Mouse (Mus musculus) spleen, adult 2 months (tissue): ENCODE results near the gene Hoxc5. TPM values are rescaled to one million over a fixed set of nuclear protein-coding genes. Genes with fewer than 3 reads are reported as not detected.

Source experiments
- DNase-seq, 2 experiments: peaks; one replicate each; pipeline versions ENCODE4 v3.0.0 to v3.0.0-alpha.2; 2012 to 2021; ENCODE audit warnings: low spot score in 2 of 2, low read depth in 1 of 2
- H3K27ac ChIP-seq: fragments of 200-500 bp; 2 replicates; pipeline ENCODE4 v1.5.1; 2012; ENCODE audit warnings: low read length, inconsistent platforms; ENCODE audit not compliant: insufficient read depth
- H3K27me3 ChIP-seq: fragments of 200-500 bp; 2 replicates; pipeline ENCODE4 v1.6.1; 2012; ENCODE audit warnings: mild to moderate bottlenecking, moderate library complexity, low read length, inconsistent platforms; ENCODE audit not compliant: control insufficient read depth, insufficient read depth
- H3K36me3 ChIP-seq: fragments of 200-500 bp; 2 replicates; pipeline ENCODE4 v1.6.1; 2012; ENCODE audit warnings: mild to moderate bottlenecking, low read length, inconsistent platforms; ENCODE audit not compliant: control insufficient read depth, insufficient read depth
- H3K4me1 ChIP-seq: fragments of 200-500 bp; 2 replicates; pipeline ENCODE4 v1.6.1; 2011; ENCODE audit warnings: inconsistent platforms; ENCODE audit not compliant: control insufficient read depth, insufficient read depth, insufficient read length
- H3K4me3 ChIP-seq: fragments of 200-500 bp; 2 replicates; pipeline ENCODE4 v1.5.1; 2011; ENCODE audit warnings: mild to moderate bottlenecking, inconsistent platforms; ENCODE audit not compliant: insufficient read depth, insufficient read length; ENCODE audit errors: extremely low read depth
- CTCF ChIP-seq: fragments of 200-500 bp; IDR thresholded peaks from 2 replicates; pipeline ENCODE4 v1.5.1; 2011; ENCODE audit warnings: mild to moderate bottlenecking, inconsistent platforms; ENCODE audit not compliant: insufficient read depth, insufficient read length, insufficient replicate concordance; ENCODE audit errors: extremely low read depth
- POLR2A ChIP-seq: fragments of 200-500 bp; IDR thresholded peaks from 2 replicates; pipeline ENCODE4 v1.6.1; 2011; ENCODE audit warnings: low read depth, low read length, inconsistent platforms
- WGBS: fragments of 180-500 bp; shearing (Covaris S2); methylation state at CpG from one replicate; pipeline ENCODE4 v1.1.7; 2018; 5-methylcytosine and 5-hydroxymethylcytosine counted together
- polyA plus RNA-seq: library from polyadenylated mRNA; depleted of rRNA; stranded (reverse); fragments of >200 nt; gene quantifications from 2 replicates; pipeline ENCODE4 v1.2.3, GENCODE M21; 2012

Hoxc5 gene
- polyA plus RNA-seq, 1 experiment = 0.05 TPM

GRCm38 (mm10) chr15:102990461-102991397 is 23.5 kb downstream of the Hoxc5 start, which contains the start of gene Hoxc8:
Gene Hoxc8, plus strand, starts transcription at chr15:102990607.
- Histone ChIP-seq H3K4me3 (no peak within 1 kb of the TSS), H3K27me3 (peaks cover 32% of the 10 kb centered on the region), H3K36me3 (no peaks in the 10 kb centered on the region), H3K4me1 (no peaks in the 10 kb centered on the region), H3K27ac (no peak within 1 kb of the TSS)
- DNase-seq = no peak
- WGBS = 8% methylated on average over 67 of the region's 69 CpGs
- TF ChIP-seq POLR2A (no peak), CTCF (no peak)

- no peaks in the 10 kb centered on the region for H3K4me1 ChIP-seq
- H3K27me3 ChIP-seq = peaks cover 33% of the 10 kb centered on the region
- 5% methylated on average over 7 of the region's 7 CpGs for WGBS
- H3K27ac ChIP-seq = no peak overlapping the region
- no peaks in the 10 kb centered on the region for H3K36me3 ChIP-seq
- no peak overlapping the region for H3K4me3 ChIP-seq
- no peak for TF ChIP-seq CTCF
- TF ChIP-seq POLR2A = no peak
- DNase-seq = no peak
These were observed 24.5 kb downstream of the Hoxc5 start for GRCm38 (mm10) chr15:102991782-102992181.

- no peak overlapping the region for H3K27ac ChIP-seq
- no peak overlapping the region for H3K4me3 ChIP-seq
- DNase-seq = no peak
- TF ChIP-seq CTCF (no peak), POLR2A (no peak)
- H3K27me3 ChIP-seq = peaks cover 34% of the 10 kb centered on the region
- no peaks in the 10 kb centered on the region for H3K4me1 ChIP-seq
- no peaks in the 10 kb centered on the region for H3K36me3 ChIP-seq
- 13% methylated on average over 11 of the region's 11 CpGs for WGBS
These were observed 25.0 kb downstream of the Hoxc5 start for GRCm38 (mm10) chr15:102992206-102992605.

DNA sequence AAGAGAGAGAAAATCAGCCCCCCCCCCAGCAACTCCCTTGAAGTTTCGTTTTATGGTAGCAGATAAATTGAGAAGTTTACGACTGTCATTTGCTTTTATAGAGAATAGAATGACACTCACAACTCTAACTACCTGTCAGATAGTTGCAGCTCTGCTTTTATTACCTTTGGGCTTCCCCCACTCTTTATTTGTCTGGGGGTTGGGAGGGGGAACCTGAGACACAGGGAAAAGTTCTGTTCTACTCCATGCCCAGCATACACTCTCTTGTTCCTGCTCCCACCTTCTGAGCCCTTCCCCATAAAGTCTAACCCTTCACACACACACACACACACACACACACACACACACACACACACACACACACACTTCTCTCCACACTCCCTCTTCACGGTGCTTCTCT is 25.6 kb downstream of the Hoxc5 start:
- no peak for DNase-seq
- Histone ChIP-seq H3K4me1 (no peaks in the 10 kb centered on the region), H3K27me3 (peaks cover 38% of the 10 kb centered on the region), H3K36me3 (no peaks in the 10 kb centered on the region), H3K4me3 (no peak overlapping the region), H3K27ac (no peak overlapping the region)
- no peak for TF ChIP-seq POLR2A
- TF ChIP-seq CTCF = no peak
- 8% methylated on average over 3 of the region's 3 CpGs for WGBS

- TF ChIP-seq POLR2A = no peak
- no peak for TF ChIP-seq CTCF
- Histone ChIP-seq H3K4me3 (no peak overlapping the region), H3K27me3 (peaks cover 50% of the 10 kb centered on the region), H3K36me3 (no peaks in the 10 kb centered on the region), H3K27ac (no peak overlapping the region), H3K4me1 (no peaks in the 10 kb centered on the region; the same call in 1 of the 2 replicates)
- WGBS = 8% methylated on average over 9 of the region's 9 CpGs
- no peak for DNase-seq
These were observed 29.3 kb downstream of the Hoxc5 start for GRCm38 (mm10) chr15:102996548-102996947.

- Histone ChIP-seq H3K4me1 (no peaks in the 10 kb centered on the region; the same call in 1 of the 2 replicates), H3K4me3 (no peak overlapping the region), H3K27ac (no peak overlapping the region), H3K36me3 (no peaks in the 10 kb centered on the region), H3K27me3 (peaks cover 46% of the 10 kb centered on the region)
- DNase-seq = no peak
- TF ChIP-seq CTCF (no peak), POLR2A (no peak)
- 18% methylated on average over 3 of the region's 3 CpGs for WGBS
These were observed 30.2 kb downstream of the Hoxc5 start for GRCm38 (mm10) chr15:102997431-102997830.

GRCm38 (mm10) chr15:102997939-102998355 is 30.7 kb downstream of the Hoxc5 start, which contains the start of gene Hoxc6:
Gene Hoxc6, plus strand, starts transcription at chr15:102998257.
- peaks cover 44% of the 10 kb centered on the region for H3K27me3 ChIP-seq
- no peak for DNase-seq

More at GRCm38 (mm10) chr15:102997939-102998355, 30.7 kb downstream of the Hoxc5 start, which contains the start of gene Hoxc6:
- no peak for TF ChIP-seq CTCF
- TF ChIP-seq POLR2A = no peak
- Histone ChIP-seq H3K4me1 (no peaks in the 10 kb centered on the region; the same call in 1 of the 2 replicates), H3K4me3 (peak within 1 kb of the TSS; percentile 44; the same call in 1 of the 2 replicates), H3K36me3 (no peaks in the 10 kb centered on the region), H3K27ac (no peak within 1 kb of the TSS)
- 6% methylated on average over 19 of the region's 19 CpGs for WGBS
